Mouse (Mus musculus) lung, adult 2 months (tissue): ENCODE data around the gene Dcun1d5. TPM values are rescaled to one million over a fixed set of nuclear protein-coding genes. Genes with fewer than 3 reads are reported as not detected.

Experiments used
- DNase-seq: peaks from one replicate; pipeline ENCODE4 v3.0.0; 2022
- H3K4me1 ChIP-seq: fragments of 200-500 bp; 2 replicates; pipeline ENCODE4 v1.6.1; 2011; ENCODE audit warnings: low read length; ENCODE audit not compliant: control insufficient read depth, insufficient read depth
- H3K4me3 ChIP-seq: fragments of 200-500 bp; replicated peaks from 2 replicates; pipeline ENCODE3; 2011; ENCODE audit warnings: low read depth, mild to moderate bottlenecking, control low read depth, low read length; ENCODE audit errors: extremely low read depth
- CTCF ChIP-seq: fragments of 200-500 bp; IDR thresholded peaks from 2 replicates; pipeline ENCODE4 v1.5.1; 2011; ENCODE audit warnings: mild to moderate bottlenecking, low read length, control low read depth; ENCODE audit not compliant: insufficient read depth
- POLR2A ChIP-seq: fragments of 200-500 bp; IDR thresholded peaks from 2 replicates; pipeline ENCODE4 v1.6.1; 2011; ENCODE audit warnings: low read depth, mild to moderate bottlenecking, control low read depth, low read length, borderline replicate concordance; ENCODE audit errors: extremely low read depth
- WGBS: fragments of 180-500 bp; shearing (Covaris S2); methylation state at CpG from one replicate; pipeline ENCODE4 v1.1.7; 2018; 5-methylcytosine and 5-hydroxymethylcytosine counted together
- polyA plus RNA-seq: library from polyadenylated mRNA; depleted of rRNA; stranded (reverse); fragments of >200 nt; gene quantifications from 2 replicates; pipeline ENCODE4 v1.2.3, GENCODE M21; 2012; rRNA removed

Gene Dcun1d5
- polyA plus RNA-seq, 1 experiment: 16.5 TPM

GRCm38 (mm10) chr9:7216240-7216639 is 31.9 kb downstream of the Dcun1d5 start:
- H3K4me3 ChIP-seq: no peak overlapping the region
- no peak for TF ChIP-seq CTCF
- no peak for TF ChIP-seq POLR2A
- 35% methylated on average over 2 of the region's 2 CpGs for WGBS
- no peak for DNase-seq
- H3K4me1 ChIP-seq: no peaks in the 10 kb centered on the region

- WGBS: 75% methylated on average over 5 of the region's 5 CpGs
- no peaks in the 10 kb centered on the region; the same call in 1 of the 2 replicates for H3K4me1 ChIP-seq
- TF ChIP-seq CTCF: 0 out of 2 replicates have a peak, but pooled peaks have one; percentile 24
- TF ChIP-seq POLR2A: no peak
- no peak for DNase-seq
- no peak overlapping the region for H3K4me3 ChIP-seq
Measured at GRCm38 (mm10) chr9:7221024-7221423, 36.7 kb downstream of the Dcun1d5 start.

- WGBS: 42% methylated on average over 7 of the region's 7 CpGs
- no peaks in the 10 kb centered on the region; the same call in 1 of the 2 replicates for H3K4me1 ChIP-seq
- DNase-seq: no peak
- H3K4me3 ChIP-seq: no peak overlapping the region
- TF ChIP-seq CTCF (no peak), POLR2A (no peak)
Measured at GRCm38 (mm10) chr9:7221460-7221859, 37.1 kb downstream of the Dcun1d5 start.

GRCm38 (mm10) chr9:7238619-7239018 is 54.3 kb downstream of the Dcun1d5 start:
- DNase-seq: no peak
- WGBS: 100% methylated on average over 1 of the region's 1 CpGs
- TF ChIP-seq CTCF: no peak

GRCm38 (mm10) chr9:7239967-7240366 is 55.6 kb downstream of the Dcun1d5 start:
- TF ChIP-seq CTCF (no peak), POLR2A (no peak)
- WGBS: 81% methylated on average over 2 of the region's 2 CpGs
- no peak overlapping the region for H3K4me3 ChIP-seq

More at GRCm38 (mm10) chr9:7238619-7239018, 54.3 kb downstream of the Dcun1d5 start:
- no peak overlapping the region for H3K4me3 ChIP-seq
- H3K4me1 ChIP-seq: no peaks in the 10 kb centered on the region

GRCm38 (mm10) chr9:7252797-7253654 is 68.7 kb downstream of the Dcun1d5 start:
- DNase-seq: no peak
- 75% methylated on average over 1 of the region's 1 CpGs for WGBS
- no peaks in the 10 kb centered on the region for H3K4me1 ChIP-seq
- H3K4me3 ChIP-seq: no peak overlapping the region
- TF ChIP-seq CTCF (no peak), POLR2A (no peak)

More at GRCm38 (mm10) chr9:7239967-7240366, 55.6 kb downstream of the Dcun1d5 start:
- no peaks in the 10 kb centered on the region for H3K4me1 ChIP-seq
- DNase-seq: no peak

Other genes starting within 250 kb of the Dcun1d5 start
- gene Dync2h1, start 74 bp upstream of the Dcun1d5 start, polyA plus RNA-seq: 1.2 and 1.3 TPM in 2 replicates
- 0.09 and 0.31 TPM in 2 replicates for gene Mmp13, start 88.0 kb downstream of the Dcun1d5 start, polyA plus RNA-seq
- gene Mmp12, start 159.9 kb downstream of the Dcun1d5 start, polyA plus RNA-seq: 0.89 and 1.8 TPM in 2 replicates
- gene Mmp1b, start 203.5 kb downstream of the Dcun1d5 start, polyA plus RNA-seq: not detected in 2 replicates